Mouse (Mus musculus) liver, adult 2 months (tissue): ENCODE measurements at regions not wholly inside any gene's neighbourhood (a gene's known extent, or its start where the extent isn't known, plus 50 kb on each side); places are given as distances from the start of the nearest gene placed in this dataset.

Experiments used
- CTCF ChIP-seq: fragments of 200-500 bp; IDR thresholded peaks from 2 replicates; pipeline ENCODE4 v1.5.1; 2011; ENCODE audit warnings: low read depth, low read length, control low read depth
- POLR2A ChIP-seq: fragments of 200-500 bp; IDR thresholded peaks from 2 replicates; pipeline ENCODE4 v1.6.1; 2011; ENCODE audit warnings: low read length, control low read depth; ENCODE audit not compliant: insufficient read depth; ENCODE audit errors: extremely low read depth

GRCm38 (mm10) chr1:151109333-151109732 lies 73.0 kb upstream of the Gm47985 start:
- no peak for TF ChIP-seq CTCF
- TF ChIP-seq POLR2A, result no peak
